Mouse (Mus musculus) embryo, embryonic 11 days (tissue): Measurements from ENCODE around the gene Nrtn.
A peak's percentile ranks its signal among the peaks of the same experiment; 100 is the strongest.

Experiments used
- DNase-seq: peaks from one replicate; pipeline ENCODE4 v3.0.0-alpha.2; 2015

Nrtn gene

GRCm38 (mm10) chr17:56722441-56722840, 34.9 kb downstream of the Nrtn start:
- peak; percentile 30 for DNase-seq

DNA sequence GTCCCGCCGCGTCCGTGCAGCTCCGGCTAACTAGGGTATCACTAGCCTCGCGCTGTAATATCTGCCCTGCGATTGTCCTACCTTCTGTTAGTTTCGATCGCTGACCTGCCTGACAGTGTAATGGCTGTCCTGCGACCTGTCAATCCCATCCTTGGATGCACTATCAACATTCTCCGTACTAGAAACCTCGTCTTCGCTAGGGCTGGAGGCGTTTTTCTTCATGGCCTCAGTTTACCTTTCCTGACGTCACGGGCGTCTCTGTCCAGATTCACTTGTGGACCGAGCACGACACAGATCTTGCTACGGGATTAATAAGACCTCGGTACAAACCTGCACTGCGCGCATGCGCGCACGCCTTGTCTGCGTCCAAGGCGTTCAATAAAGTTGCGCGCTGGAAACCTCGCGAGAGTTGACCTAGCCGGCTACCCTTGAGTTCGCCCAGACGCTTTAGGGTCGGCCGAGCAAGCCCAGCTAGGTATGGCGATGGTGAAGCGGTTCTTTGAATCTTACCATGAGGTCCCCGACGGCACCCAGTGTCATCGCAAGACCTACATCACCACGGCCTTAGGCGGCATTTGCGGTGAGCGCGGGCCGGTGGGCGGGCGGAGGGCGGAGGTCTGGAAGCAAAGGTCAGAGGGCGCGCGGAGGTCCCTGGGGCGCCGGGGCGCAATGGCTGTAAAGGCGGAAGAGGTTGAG, 39.8 kb downstream of the Nrtn start, which contains the start of the genes Ndufa11 and Vmac:
TSS of gene Ndufa11 (plus strand) at position 405 of the 696 bp plus-strand sequence.
TSS of gene Vmac (minus strand) at position 660 of the 696 bp plus-strand sequence.
- DNase-seq, result peak; percentile 100

GRCm38 (mm10) chr17:56716655-56717362, 40.5 kb downstream of the Nrtn start:
- DNase-seq, result peak; percentile 98

GRCm38 (mm10) chr17:56715914-56716654, 41.2 kb downstream of the Nrtn start:
- no peak for DNase-seq

- DNase-seq, result no peak
Measured at GRCm38 (mm10) chr17:56715360-56715759, 42.0 kb downstream of the Nrtn start.

DNA sequence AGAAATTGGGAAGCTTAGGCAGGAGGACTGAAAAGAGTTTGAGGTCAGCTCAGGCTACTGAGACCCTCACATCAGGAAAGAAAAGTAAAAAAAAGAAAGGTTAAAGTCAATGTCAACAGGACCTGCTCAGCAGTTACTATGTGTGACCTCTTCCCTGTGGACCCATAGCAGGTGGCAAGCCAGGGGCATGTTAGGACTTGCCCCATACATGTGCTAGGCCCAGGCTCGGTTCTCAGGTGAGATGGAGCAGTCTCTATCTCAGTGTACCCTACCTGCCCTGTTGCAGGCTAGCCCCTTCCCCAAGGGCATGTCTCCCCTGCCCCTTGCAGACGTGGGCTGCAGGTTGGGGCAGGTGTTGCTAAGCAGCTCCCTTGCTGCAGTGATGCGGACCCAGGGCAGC, 47.6 kb downstream of the Nrtn start:
- no peak for DNase-seq

DNA sequence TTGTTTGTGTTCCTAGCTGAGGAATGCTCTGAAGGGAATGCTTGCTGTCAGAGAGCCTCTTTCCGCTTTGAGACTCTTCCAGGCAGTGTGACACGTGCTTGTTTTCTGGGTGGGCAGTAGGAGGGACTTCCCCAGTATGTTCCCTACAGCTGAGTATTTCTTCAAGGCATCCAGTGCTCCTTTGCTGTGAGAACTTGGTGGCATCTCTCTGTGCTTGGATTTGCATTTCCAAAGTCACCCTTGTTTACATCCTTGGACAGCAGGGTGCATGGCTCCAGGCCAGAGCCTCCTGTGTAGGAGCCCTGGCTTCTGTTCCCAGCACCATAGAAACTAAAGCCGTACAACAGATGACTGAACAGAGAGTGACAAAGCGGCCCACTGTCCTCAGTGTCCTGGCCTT, 48.6 kb downstream of the Nrtn start:
- DNase-seq, result no peak

DNA sequence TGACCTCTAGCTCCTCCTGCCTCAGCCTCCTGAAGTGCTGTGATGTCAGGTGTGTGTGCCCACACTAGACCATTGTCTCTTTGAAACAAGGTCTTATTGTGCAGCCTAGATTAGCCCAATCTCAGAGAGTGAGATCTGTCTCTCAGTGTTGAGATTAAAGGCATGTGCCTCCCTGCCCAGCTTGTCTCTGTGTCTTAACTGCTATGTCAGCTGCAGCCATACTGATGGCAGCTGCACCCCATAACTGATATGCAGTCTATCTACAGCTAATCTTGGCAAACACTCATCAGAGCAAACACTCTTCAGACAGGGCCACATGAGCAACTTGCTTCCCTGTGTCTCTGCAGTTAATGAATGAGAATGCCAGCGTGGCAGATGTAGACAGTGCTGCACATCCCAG, 50.8 kb downstream of the Nrtn start:
- DNase-seq, result no peak

DNA sequence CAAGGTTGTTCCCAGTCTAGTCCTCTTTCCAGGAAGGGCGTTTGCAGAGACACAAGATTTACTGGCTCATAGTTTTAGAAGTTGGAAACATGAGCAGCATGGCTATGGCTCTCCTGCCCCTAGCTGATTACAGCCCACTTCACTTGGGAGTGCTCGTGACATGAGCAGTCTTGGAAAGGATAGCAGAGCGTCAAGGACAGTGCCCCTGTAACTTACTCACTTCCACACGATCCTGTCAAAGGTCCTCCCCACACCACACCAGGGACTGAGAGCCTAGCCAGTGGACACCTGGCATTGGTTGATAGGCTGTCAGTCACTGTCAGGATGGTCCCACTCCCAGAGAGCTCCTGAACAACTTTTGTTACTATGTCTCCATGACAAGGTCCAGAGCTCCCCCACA, 54.3 kb downstream of the Nrtn start:
- DNase-seq, result no peak
